Mouse (Mus musculus) cerebellum, postnatal 36 days (tissue): ENCODE measurements around the gene Actr8.

Experiments used
- DNase-seq, 2 experiments: peaks; one replicate each; pipeline ENCODE4 v3.0.0; 2021 to 2022; ENCODE audit warnings: mixed read lengths in 2 of 2

Gene Actr8

DNA sequence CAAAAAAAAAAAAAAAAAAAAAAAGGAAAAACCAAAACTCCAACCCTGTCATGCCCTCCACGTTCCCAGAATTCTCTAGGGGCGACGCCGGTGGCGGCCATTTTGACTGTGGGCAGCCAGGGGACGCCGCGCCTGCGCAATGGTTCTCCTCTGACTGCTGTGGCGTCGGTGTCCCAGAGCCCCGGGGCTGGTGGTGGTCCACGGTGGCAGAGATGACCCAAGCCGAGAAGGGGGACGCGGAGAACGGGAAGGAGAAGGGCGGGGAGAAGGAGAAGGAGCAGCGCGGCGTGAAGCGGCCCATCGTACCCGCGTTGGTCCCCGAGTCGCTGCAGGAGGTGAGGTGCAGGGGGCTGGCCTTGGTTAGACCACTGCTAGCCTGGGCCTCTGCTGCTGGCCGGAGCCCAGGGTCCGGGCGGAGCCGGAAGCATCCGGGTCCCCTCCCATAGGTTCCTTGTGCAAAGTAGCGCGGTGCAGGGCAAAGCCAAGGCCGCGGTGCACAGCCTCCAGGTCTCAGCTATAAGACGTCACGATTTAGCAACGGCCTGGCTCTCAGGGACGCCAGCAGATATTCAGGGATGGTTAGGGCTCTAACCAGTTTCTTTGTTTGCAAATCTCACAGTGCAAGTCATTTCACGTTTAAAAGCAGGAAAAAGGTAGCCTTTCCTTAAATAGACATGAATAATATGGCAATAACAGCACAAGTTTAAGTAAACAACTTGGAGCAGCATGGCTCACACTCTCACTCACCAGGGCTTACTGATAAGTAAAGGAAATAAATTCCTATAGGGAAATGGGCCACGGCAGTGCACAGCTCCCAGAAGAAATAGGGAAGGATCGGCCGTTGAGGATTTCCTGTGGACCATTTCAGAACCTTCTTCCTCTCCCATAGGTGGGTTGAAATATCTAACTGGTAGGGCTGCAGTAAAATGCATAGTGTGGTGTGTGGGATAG lies at the start of gene Actr8:
Gene Actr8 (plus strand): TSS at position 84 of the 951 bp plus-strand sequence.
- peak; percentile 93 to 95 for DNase-seq

DNA sequence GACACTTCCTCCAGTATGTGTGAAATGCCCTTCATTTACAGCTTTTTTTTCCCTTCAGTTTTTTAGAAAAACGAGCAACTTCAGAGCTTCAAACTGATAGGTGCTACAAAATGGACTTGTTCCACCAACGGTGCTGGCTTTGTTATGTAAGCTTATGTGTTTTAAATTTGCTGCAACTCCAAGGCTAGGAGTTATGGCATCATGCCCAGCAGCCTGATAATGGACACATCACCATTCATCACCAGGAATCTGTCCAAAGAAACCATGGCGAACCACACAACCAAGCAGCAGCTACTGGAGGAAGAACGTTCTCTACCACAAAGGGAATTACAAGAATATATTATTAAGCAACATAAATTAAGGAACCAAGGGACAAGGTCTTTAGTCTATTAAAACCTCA lies 49.2 kb upstream of the Actr8 start:
- DNase-seq: no peak

DNA sequence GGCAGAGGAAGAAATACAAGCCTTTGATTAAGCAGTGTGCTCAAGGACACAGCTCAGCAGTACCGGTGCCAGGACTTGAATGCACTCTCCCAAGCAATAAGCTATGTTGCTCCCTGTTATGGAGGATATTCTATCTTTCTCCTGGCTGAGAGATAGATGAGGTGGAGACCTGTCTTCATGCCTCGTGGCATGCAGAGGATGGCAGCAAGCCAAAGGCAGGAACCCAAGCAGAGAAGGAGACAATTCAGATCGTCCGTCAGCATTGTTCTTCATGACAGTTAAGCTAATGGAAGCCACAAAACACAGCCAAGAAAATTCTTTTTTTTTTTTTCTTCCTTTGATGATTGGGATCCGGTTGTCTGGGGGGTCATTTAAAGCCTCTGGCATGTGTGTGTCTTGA lies 42.6 kb upstream of the Actr8 start:
- DNase-seq: peak; percentile 29 to 31

DNA sequence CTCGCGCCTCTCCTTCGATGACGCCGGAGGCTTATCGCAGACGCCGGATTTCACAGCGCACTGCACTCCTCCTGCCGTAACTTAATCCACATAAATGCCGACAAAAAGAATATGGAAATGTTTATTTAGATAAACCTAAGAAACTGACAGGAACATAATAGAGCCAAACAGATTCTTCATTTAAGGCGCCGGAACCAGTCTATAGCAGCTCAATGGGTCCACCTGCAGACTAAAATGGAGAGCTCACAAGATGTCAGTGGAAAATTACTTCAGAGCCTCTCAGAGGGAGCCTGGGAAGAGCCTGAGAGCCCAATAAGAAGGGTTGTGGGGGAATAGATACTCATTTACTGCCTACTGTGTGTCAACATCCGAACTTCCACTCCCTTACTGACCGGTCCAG lies 40.7 kb upstream of the Actr8 start:
- DNase-seq: no peak

- DNase-seq: no peak
Observed at GRCm38 (mm10) chr14:29939600-29940312, 38.4 kb upstream of the Actr8 start.

- DNase-seq: no peak
Observed at GRCm38 (mm10) chr14:29940313-29940812, 37.8 kb upstream of the Actr8 start.

- DNase-seq: peak; percentile 48 to 64
Observed at GRCm38 (mm10) chr14:29940877-29941276, 37.3 kb upstream of the Actr8 start.

DNA sequence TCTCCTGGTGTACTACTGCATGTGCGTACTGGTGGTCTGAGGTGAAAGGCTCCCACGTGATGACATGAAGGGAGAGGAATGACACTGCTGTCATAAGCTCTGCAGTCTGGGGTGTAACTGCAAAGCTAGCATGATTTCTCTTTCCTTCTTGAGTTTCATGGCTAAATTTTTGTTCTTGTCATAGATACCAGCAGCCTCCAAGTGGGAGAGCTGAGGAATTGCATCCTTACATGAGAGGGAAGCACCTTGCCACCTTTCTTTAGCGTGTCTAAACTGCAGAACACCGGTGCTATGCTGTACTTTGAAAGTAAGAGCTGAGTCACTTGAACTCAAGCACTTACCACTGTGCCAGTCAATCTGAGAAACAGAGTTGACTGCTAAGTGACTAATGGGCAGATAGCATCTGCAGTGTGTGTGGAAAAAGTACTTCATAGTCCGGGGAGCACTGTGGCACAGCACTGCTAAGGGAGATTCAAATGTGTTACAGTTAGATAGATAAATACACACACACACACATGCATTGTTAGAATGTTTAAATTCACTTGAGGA lies 31.3 kb upstream of the Actr8 start:
- no peak for DNase-seq

GRCm38 (mm10) chr14:29950805-29951204 lies 27.3 kb upstream of the Actr8 start:
- no peak for DNase-seq

GRCm38 (mm10) chr14:29957393-29957792 lies 20.7 kb upstream of the Actr8 start:
- no peak for DNase-seq

DNA sequence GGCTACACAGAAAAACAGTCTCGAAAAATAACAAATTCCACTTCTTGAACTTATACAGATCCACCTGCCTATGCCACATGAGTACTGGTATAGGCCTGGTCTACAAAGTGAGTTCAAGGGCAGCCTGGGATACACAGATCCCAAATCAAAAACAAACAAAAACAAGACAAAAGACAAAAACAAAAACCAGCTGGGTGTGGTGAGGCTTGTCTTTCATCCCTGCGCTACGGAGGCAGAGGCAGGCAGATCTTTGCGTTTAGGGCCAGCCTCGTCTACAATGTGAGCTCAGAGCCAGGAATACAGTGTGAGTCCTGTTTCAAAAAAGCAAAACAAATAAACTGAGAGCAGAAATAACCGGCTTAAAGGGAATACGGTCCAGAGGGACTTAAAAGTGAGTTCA lies 10.5 kb upstream of the Actr8 start:
- DNase-seq: no peak

DNA sequence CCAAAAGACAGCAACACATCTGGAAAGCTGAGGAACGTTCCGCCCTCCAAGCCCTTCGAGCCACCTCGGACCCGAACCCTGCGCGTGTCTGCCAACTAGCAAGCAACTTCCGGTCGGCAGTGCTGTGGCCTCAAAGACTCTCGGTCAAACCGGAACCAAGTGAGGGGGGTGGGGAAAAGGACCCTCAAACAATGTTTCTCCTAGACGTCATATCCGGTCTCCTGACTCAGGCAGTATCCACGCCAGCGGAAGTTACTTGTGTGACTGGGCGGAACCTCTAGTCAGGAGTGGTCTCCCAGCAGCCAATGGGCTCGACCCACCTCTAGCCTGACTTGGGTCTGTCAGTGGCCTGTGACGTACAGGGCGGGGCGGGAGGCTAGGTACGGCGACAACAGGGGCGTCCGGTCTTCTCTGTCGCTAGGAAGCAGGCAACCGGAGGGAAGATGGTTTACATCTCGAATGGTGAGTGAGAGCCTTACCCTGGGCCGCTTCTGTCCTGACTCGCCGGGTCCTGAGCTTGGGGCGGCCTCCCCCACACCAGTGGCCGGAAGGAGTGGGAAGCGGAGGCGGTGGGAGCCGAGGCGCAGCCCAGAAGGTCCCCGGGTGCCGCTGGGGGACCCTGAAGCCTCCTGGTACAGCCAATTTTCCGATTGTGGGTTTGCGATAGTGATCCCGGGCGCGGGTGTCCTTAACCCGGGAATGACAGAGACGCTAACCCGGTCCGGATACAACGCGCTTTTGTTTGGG lies 9.9 kb upstream of the Actr8 start, which contains the start of gene Selenok:
Gene Selenok (plus strand): TSS at position 234 of the 747 bp plus-strand sequence.
- peak; percentile 90 to 94 for DNase-seq

GRCm38 (mm10) chr14:29971446-29971845 lies 6.7 kb upstream of the Actr8 start:
- DNase-seq: no peak

GRCm38 (mm10) chr14:29971993-29972392 lies 6.1 kb upstream of the Actr8 start:
- DNase-seq: no peak

GRCm38 (mm10) chr14:29976927-29977326 lies 1.2 kb upstream of the Actr8 start:
- no peak for DNase-seq

- no peak for DNase-seq
Observed at GRCm38 (mm10) chr14:29980447-29981205, 2.5 kb downstream of the Actr8 start.

DNA sequence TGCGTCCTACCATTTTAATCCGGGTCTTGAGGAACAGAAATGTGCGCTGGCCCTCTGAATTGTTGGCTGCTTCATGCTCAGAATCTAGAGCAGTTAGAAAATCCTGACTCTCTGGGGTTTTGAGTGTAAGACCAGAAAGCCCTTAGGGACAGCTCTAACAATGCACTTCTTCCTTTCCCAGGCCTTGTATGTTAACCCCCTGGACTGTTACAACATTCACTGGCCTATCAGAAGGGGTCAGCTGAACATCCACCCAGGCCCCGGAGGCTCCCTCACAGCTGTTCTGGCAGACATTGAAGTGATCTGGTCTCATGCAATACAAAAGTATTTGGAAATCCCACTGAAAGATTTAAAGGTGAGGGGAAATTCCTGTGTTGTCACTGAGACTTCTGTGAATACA lies 8.0 kb downstream of the Actr8 start:
- DNase-seq: no peak

DNA sequence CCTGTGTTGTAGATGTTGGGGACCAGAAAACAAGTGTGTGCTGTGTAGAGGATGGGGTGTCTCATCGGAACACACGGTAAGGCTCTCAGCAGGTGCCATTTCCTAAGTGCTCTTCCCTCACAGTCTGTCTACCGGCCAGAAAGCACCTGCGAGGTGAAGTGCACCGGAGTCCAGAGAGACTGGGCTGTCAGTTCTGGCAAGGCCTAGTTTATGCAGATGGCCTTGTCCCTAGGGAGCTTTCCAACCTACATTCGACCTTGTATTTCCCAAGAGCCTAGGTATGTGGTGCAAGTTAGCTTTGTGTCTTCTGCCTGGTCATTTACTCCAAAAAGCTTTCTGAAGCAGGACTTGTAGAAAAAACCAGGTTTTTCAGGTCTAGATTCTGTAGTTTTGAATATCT lies 9.1 kb downstream of the Actr8 start:
- DNase-seq: no peak

- no peak for DNase-seq
Observed at GRCm38 (mm10) chr14:29987739-29988138, 9.6 kb downstream of the Actr8 start.

- DNase-seq: no peak
Observed at GRCm38 (mm10) chr14:29988337-29988736, 10.2 kb downstream of the Actr8 start.

DNA sequence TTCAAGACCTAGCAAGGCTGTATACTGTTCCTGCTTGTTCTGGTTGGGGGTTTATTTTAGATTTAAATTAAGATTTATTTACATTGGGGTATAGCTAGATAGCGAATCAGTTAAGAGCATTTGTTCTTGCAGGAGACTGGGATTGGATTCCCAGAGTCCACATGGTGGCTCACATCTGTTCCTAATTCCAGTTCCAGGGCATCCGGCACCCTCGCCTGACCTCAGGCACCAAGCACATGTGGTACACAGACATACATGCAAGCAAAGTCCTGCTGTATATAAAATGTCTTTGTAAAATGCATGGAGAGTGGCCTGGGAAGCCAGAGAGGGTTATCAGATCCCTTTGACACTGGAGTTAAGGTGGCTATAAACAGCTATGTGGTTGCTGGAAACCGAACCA lies 16.8 kb downstream of the Actr8 start:
- DNase-seq: no peak
